Mouse (Mus musculus) B cell, adult 2 months (primary cell): ENCODE measurements around the gene Wdr24.

Experiments
- DNase-seq, 2 experiments: peaks; one replicate each; pipeline ENCODE4 v3.0.0; 2022

The Wdr24 gene

GRCm38 (mm10) chr17:25808028-25808427 is 15.4 kb upstream of the Wdr24 start:
- DNase-seq, result no peak

- DNase-seq, result peak; percentile 37 to 44
Measured at GRCm38 (mm10) chr17:25808789-25809605, 14.4 kb upstream of the Wdr24 start, which contains the start of gene Fbxl16. Gene Fbxl16, plus strand, starts transcription at chr17:25809085.

GRCm38 (mm10) chr17:25809606-25810340 is 13.7 kb upstream of the Wdr24 start:
- no peak for DNase-seq

GRCm38 (mm10) chr17:25810890-25811289 is 12.5 kb upstream of the Wdr24 start:
- DNase-seq, result no peak

GRCm38 (mm10) chr17:25813471-25813870 is 10.0 kb upstream of the Wdr24 start:
- peak; percentile 89 for DNase-seq

- no peak for DNase-seq
Measured at GRCm38 (mm10) chr17:25817662-25818061, 5.8 kb upstream of the Wdr24 start.

- no peak for DNase-seq
Measured at GRCm38 (mm10) chr17:25818851-25819780, 4.3 kb upstream of the Wdr24 start.

GRCm38 (mm10) chr17:25824362-25825142 is 1.1 kb downstream of the Wdr24 start:
- DNase-seq, result no peak

GRCm38 (mm10) chr17:25825311-25825710 is 1.9 kb downstream of the Wdr24 start:
- DNase-seq, result no peak

GRCm38 (mm10) chr17:25825984-25826570 is 2.6 kb downstream of the Wdr24 start:
- DNase-seq, result no peak

GRCm38 (mm10) chr17:25827011-25827410 is 3.6 kb downstream of the Wdr24 start:
- no peak for DNase-seq

GRCm38 (mm10) chr17:25827546-25828222 is 4.3 kb downstream of the Wdr24 start:
- DNase-seq, result no peak

GRCm38 (mm10) chr17:25828223-25828594 is 4.8 kb downstream of the Wdr24 start:
- DNase-seq, result no peak

- peak; percentile 70 to 71 for DNase-seq
Measured at GRCm38 (mm10) chr17:25828712-25829557, 5.5 kb downstream of the Wdr24 start, which contains the start of gene Jmjd8. Gene Jmjd8, plus strand, starts transcription at chr17:25828867.

GRCm38 (mm10) chr17:25829558-25830017 is 6.2 kb downstream of the Wdr24 start:
- no peak for DNase-seq

- DNase-seq, result no peak
Measured at GRCm38 (mm10) chr17:25830200-25830753, 6.8 kb downstream of the Wdr24 start.

GRCm38 (mm10) chr17:25830806-25831431 is 7.5 kb downstream of the Wdr24 start:
- DNase-seq, result no peak

- DNase-seq, result no peak
Measured at GRCm38 (mm10) chr17:25831451-25832281, 8.2 kb downstream of the Wdr24 start.
